Mouse (Mus musculus): ENCODE data around the gene Eng.

Eng gene

DNA sequence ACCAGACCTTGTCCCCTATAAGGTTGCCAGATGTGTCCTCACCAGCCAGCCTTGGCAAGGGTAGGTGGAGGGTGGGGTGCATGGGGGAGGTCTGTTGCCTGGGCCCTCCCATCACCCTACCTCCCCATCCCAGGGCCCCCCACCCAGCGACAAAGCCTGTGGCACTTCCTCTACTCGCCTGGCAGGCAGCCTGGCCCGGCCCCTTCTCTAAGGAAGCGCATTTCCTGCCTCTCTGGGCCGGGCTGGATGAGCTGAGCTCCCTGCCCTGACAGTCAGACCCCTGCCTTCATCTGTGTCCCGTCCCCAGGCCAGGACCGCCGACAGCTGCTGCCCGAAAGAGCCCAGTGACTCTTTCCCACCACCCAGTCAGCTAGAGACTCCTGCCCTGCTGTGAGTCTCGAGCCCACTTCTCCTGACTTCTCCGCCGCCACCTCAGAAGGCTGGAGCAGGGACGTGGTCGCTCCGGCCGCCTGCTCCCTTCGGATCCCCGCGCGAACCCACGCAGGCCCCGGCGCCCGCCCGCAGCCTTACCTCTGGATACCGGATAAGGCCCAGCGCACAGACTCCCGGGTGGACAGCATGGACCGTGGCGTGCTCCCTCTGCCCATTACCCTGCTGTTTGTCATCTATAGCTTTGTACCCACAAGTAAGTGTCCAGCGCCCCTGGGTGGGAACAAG lies at the start of gene Eng:
Gene Eng, plus strand, starts transcription at position 217 of the 678 bp plus-strand sequence.
- DNase-seq (ENCODE audit: low spot score) = no peak

GRCm38 (mm10) chr2:32596725-32597124 lies 49.7 kb upstream of the Eng start:
- no peak for DNase-seq (ENCODE audit: low spot score)

- no peak for DNase-seq (ENCODE audit: low spot score)
These were observed 49.1 kb upstream of the Eng start for GRCm38 (mm10) chr2:32597248-32597647.

- no peak for DNase-seq (ENCODE audit: low spot score)
These were observed 48.7 kb upstream of the Eng start for GRCm38 (mm10) chr2:32597699-32598098.

- no peak for DNase-seq (ENCODE audit: low spot score)
These were observed 47.9 kb upstream of the Eng start for GRCm38 (mm10) chr2:32598506-32598905.

DNA sequence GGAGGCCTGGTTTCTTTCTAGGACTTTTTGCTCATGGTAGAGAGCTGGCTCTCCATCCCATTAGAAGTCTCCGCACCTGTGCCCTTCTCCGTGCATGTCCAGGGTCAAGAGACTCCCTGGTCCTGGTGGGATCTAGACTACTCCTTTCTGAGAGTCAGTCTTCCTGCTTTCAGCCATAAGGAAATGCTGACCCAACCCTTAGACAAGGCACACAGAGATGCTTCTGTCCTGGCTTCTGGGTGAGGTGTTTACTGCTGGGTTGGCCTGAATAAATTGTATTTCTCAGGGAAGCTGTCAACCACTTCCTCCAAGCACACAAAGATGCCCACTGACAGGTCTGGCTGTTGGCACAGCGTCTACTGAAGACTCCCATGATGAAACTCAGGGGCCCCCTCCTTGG lies 47.0 kb upstream of the Eng start, which contains the start of gene St6galnac6:
Gene St6galnac6, plus strand, starts transcription at position 301 of the 400 bp plus-strand sequence.
- DNase-seq (ENCODE audit: low spot score) = no peak

GRCm38 (mm10) chr2:32601417-32602065 lies 44.9 kb upstream of the Eng start:
- no peak for DNase-seq (ENCODE audit: low spot score)

GRCm38 (mm10) chr2:32602600-32603054 lies 43.8 kb upstream of the Eng start:
- DNase-seq (ENCODE audit: low spot score) = peak; percentile 93

GRCm38 (mm10) chr2:32604631-32605030 lies 41.8 kb upstream of the Eng start:
- no peak for DNase-seq (ENCODE audit: low spot score)

DNA sequence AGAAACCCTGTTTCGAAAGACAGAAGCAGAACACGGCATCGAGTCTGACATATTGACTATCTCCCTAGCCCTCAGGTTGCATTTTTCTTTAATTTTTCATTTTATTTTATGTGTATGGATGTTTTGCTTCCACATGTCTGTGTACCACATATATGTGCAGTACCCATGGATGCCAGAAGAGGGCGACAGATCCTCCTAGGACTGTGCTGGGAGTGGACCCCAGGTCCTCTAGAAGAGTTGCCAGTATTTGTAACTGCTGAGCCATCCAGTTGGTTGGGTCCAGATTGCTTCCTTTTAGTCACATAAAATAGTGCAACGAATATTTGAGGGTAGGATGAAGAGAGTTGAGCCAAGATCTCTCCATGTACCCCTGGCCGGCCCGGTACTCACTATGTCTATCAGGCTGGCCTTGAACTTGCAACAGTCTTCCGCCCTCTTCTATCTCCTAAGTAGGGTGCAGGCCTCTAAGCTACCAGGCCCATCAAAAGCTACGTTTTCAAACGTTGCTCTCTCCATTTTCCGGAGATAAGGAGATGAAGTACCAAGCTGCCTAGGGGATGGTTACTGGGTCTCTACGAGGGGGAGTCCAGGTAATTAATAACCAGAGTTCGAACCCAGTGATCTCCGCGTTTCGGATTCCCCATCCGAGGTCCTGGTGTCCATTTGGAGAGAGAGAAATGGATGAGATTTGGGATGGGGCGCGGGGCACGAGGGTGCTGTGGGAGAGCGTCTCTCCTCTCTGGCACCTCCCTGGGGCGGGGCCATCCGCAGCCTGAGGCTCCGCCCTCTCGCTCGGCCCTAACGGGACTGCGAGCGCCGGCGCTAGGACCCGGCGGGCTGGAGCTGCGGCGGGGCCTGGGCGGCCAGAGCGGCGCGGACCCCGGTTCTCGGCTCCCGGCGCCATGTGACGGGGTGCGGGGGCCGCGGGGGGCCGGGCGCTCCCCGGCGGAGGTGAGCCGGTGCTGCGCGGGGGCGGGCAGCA lies 39.9 kb upstream of the Eng start:
- DNase-seq (ENCODE audit: low spot score) = peak; percentile 76

DNA sequence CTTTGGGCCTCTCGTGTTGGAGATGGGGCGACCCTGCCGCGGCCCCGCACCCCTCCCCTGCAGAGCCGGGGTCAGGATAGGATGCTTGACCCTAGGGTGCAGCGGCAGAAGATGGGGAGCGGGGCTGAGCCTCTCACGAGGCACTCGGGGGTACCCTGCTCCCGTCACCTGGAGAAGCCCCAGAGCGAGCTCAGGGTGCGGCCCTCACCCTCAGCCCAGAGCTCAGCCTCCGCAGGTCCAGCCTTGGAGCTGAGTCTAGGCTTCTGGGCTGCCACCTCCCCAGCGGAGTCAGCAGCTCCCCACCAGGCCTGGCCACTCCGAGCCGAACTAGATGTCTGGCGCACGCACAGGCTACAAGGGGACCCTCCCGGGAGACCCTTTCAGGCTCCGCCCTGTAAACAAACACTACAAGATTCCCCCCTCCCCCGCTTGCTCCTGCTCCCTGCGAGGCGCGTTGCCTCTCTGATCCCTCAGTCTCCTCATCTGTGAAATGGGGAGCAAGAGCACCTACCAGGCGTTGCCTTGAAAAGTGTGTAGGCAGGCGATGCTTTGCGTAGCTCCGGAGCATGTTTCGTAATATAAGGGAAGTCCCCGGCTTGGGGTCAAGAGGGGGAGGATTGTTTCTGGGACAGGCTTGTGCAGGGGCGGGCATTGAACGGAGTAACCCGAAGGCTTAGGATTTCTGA lies 39.0 kb upstream of the Eng start:
- DNase-seq (ENCODE audit: low spot score) = no peak

- DNase-seq (ENCODE audit: low spot score) = peak; percentile 63
These were observed 38.1 kb upstream of the Eng start for GRCm38 (mm10) chr2:32608141-32608777.

- no peak for DNase-seq (ENCODE audit: low spot score)
These were observed 37.5 kb upstream of the Eng start for GRCm38 (mm10) chr2:32608778-32609435.

- no peak for DNase-seq (ENCODE audit: low spot score)
These were observed 35.7 kb upstream of the Eng start for GRCm38 (mm10) chr2:32610610-32611229.

- DNase-seq (ENCODE audit: low spot score) = no peak
These were observed 34.1 kb upstream of the Eng start for GRCm38 (mm10) chr2:32612274-32612673.

DNA sequence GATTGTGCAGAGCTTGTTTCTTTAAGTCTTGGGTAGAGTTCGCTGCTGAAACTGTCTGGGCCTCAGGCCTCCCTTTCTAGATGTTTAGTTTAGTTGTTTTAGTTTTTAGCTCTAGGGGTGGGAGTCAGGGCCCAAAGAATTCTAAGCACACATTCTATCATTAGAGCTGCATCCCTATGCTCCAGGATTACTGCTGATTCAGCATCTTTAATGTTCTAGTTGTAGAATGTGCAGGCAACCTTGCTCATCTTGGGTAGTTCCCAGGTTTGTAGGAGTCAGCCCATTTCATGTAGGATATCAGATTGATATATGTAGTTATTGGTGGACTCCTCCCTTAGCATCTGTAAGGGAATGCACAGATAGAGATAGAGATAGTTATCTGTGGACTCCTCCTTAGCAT lies 29.3 kb upstream of the Eng start:
- no peak for DNase-seq (ENCODE audit: low spot score)

DNA sequence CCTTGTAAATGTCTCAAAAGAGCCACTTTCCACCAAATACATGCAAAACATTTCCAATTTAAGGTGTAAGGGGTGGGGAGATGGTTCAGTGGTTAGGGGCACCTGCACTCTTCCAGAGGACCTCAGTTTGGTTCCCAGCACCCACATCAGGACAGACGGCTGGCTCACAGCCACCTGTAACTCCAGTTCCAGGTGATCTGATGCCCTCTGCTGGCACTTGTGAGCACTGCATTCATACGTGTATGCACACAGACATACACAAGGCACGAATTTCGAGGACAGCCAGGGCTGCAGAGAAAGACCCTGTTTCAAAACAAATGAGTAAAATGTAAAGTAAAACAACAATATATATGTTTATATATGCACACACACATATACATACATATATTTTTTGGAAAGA lies 28.8 kb upstream of the Eng start:
- DNase-seq (ENCODE audit: low spot score) = no peak

- no peak for DNase-seq (ENCODE audit: low spot score)
These were observed 28.3 kb upstream of the Eng start for GRCm38 (mm10) chr2:32618051-32618450.

DNA sequence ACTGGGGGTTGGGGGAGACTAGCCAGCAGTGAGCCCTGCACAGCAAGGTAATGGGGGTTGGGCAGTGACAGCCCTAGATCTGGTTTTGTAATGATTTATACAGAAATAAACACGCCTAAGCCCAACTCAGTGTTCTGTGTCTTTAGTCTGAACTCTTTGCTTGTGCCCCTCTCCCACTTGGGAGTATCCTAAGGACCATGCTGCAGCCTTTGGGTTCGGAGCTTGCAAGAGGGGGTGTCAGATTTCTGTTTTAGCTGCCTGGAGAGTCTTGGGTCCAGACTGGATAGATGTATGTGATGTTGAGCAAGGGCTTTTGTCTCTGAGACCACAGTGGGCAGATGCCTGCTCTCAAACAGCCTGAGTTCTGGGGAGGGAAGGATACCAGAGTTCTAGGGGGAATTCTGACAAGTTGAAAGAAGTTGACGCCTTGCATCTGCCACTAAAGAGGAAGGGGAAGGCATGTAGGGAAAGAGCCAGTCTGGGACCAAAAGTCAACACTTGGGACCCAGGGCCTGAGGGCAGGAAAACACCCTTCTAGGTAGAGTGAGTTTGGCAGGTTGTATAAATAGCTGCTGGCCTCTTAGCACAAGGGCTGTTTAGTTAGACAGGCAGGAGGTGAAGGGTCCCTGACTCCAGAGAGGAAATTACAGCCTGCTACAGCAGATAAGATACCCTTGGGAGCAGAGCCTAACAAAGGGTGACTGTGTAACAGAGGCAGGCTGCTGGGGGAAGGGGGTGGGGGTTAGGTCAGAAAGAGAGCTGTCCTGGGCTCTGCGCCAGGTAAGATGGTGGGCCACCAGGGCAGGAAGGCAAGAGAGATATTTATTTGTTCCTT lies 25.5 kb upstream of the Eng start:
- no peak for DNase-seq (ENCODE audit: low spot score)

GRCm38 (mm10) chr2:32621517-32621859 lies 24.9 kb upstream of the Eng start, which contains the start of gene Ak1:
Ak1 (plus strand) TSS chr2:32621758.
- DNase-seq (ENCODE audit: low spot score) = no peak
